9 mouse cellular contexts compared by ENCODE assay signal in the genomic region with DNA sequence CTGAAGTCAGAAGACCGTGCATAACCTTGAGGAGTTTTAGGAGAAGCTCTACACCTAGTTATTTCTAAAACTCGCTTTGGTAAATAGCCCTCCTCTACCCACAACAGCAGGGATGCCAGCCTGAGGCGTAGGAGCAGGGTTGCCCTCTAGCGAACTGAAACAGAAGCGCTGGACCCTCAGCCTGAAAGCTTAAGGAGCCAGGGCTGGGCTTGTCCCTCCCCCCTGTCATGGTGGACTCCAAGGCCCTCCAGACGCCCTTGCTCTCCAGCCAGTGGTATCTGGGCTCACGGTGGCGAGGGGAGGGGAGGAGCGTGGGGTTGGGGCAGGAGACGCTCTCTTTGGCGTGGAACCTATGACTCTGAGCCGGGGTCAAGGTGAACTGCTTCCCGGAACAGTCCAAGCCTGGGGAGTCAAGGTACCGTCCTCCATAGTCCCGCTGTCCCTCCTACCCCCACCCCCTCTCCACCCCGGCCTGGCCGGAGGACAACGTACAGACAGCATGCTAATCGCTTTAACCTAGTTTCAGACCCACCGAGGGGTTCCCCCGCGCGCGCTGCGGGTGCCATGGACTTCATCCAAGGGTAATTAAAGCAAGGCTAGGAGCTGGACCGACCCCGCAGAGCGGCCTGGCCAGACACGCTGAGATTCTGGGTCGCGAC. TPM values are rescaled to one million over a fixed set of nuclear protein-coding genes. Genes with fewer than 3 reads are reported as not detected.
A peak's percentile ranks its signal among the peaks of the same experiment; 100 is the strongest.
DNase-seq lines count a peak whose midpoint lies in the region; ATAC-seq and TF ChIP-seq lines count a peak whose summit lies in the region.
"Had no signal": no experiment of that assay in that cellular context is flagged by ENCODE, and none has a peak within 500 bp of the region (broad histone marks: within the 10 kb centered on the region; RNA-seq: fewer than 3 reads in every experiment).

No protein-coding gene starts in this region.

- ATAC-seq in forebrain, postnatal 0 days, result peak; percentile 72
- peak; percentile 54; the same call in 1 of the 2 replicates for ATAC-seq in midbrain, embryonic 14.5 days (ENCODE audit: low FRiP score, low TSS enrichment)

- H3K9me3 ChIP-seq in forebrain, postnatal 0 days (ENCODE audit: low read length), result no peaks in the 10 kb centered on the region
- no peaks in the 10 kb centered on the region for H3K9me3 ChIP-seq in midbrain, embryonic 14.5 days (ENCODE audit: control insufficient read depth, low read length)

- H3K4me1 ChIP-seq in cortical plate, adult 2 months (ENCODE audit: control insufficient read depth, insufficient read depth, low read length), result no peaks in the 10 kb centered on the region
- peaks cover 4% of the 10 kb centered on the region; the same call in 1 of the 2 replicates for H3K4me1 ChIP-seq in forebrain, postnatal 0 days (ENCODE audit: insufficient read depth)
- H3K4me1 ChIP-seq in midbrain, embryonic 14.5 days (ENCODE audit: control insufficient read depth, insufficient read depth, low read length), result peaks cover 12% of the 10 kb centered on the region
- H3K4me1 ChIP-seq in kidney, adult 2 months (ENCODE audit: control insufficient read depth, insufficient read depth, low read length), result no peaks in the 10 kb centered on the region

- no peak for DNase-seq in layer of hippocampus, adult 2 months (ENCODE audit: low spot score in 2 of 2)
- DNase-seq in layer of hippocampus, adult 9-10 months (ENCODE audit: low spot score), result no peak
- DNase-seq in forebrain, postnatal 0 days, result no peak
- peak; percentile 74 for DNase-seq in midbrain, embryonic 14.5 days
- no peak for DNase-seq in adipocyte (ENCODE audit: low spot score)
- no peak for DNase-seq in urinary bladder, postnatal 10 days (ENCODE audit: low spot score)
- no peak for DNase-seq in kidney, adult 2 months

- H3K9ac ChIP-seq in forebrain, postnatal 0 days, result no peak overlapping the region
- no peak overlapping the region for H3K9ac ChIP-seq in midbrain, embryonic 14.5 days (replicated peaks; ENCODE audit: low read length)

- H3K27ac ChIP-seq in layer of hippocampus, adult 2 months, result no peak overlapping the region
- H3K27ac ChIP-seq in cortical plate, adult 2 months (ENCODE audit: insufficient read depth, low read length), result no peak overlapping the region
- no peak overlapping the region for H3K27ac ChIP-seq in forebrain, postnatal 0 days (ENCODE audit: low read depth, low read length)
- H3K27ac ChIP-seq in midbrain, embryonic 14.5 days (replicated peaks; ENCODE audit: low read depth, low read length), result no peak overlapping the region
- no peak overlapping the region for H3K27ac ChIP-seq in kidney, adult 2 months (ENCODE audit: insufficient read depth, low read depth, low read length)

- TF ChIP-seq POLR2A in cortical plate, adult 2 months (IDR thresholded peaks at IDR 0.05; ENCODE audit: extremely low read depth, insufficient read depth, low read length), result no peak
- TF ChIP-seq POLR2A in kidney, adult 2 months (IDR thresholded peaks at IDR 0.05; ENCODE audit: low read depth, low read length), result no peak

- under 1% methylated on average over 31 of the region's 31 CpGs for WGBS in forebrain, postnatal 0 days
- under 1% methylated on average over 31 of the region's 31 CpGs for WGBS in midbrain, embryonic 14.5 days
- WGBS in kidney, adult 2 months, result 2% methylated on average over 31 of the region's 31 CpGs

- H3K4me2 ChIP-seq in forebrain, postnatal 0 days (ENCODE audit: low read depth), result peak overlapping the region; percentile 37
- peak overlapping the region; percentile 46 for H3K4me2 ChIP-seq in midbrain, embryonic 14.5 days (ENCODE audit: low read length)

- TF ChIP-seq CTCF in layer of hippocampus, adult 2 months (conservative IDR thresholded peaks at IDR 0.05), result peak; percentile 72
- TF ChIP-seq CTCF in cortical plate, adult 2 months (IDR thresholded peaks at IDR 0.05; ENCODE audit: extremely low read depth, insufficient read depth, low read length), result peak; percentile 25; the same call in 1 of the 2 replicates
- TF ChIP-seq CTCF in forebrain, postnatal 0 days (IDR thresholded peaks at IDR 0.05; ENCODE audit: low read depth), result peak; percentile 58; the same call in 1 of the 2 replicates
- no peak for TF ChIP-seq CTCF in kidney, adult 2 months (conservative IDR thresholded peaks at IDR 0.05; ENCODE audit: insufficient read depth, insufficient read length, low read depth, low read length)

- no peaks in the 10 kb centered on the region for H3K36me3 ChIP-seq in forebrain, postnatal 0 days (ENCODE audit: insufficient read depth)
- H3K36me3 ChIP-seq in midbrain, embryonic 14.5 days (ENCODE audit: control insufficient read depth, insufficient read depth, low read length), result no peaks in the 10 kb centered on the region
- H3K36me3 ChIP-seq in kidney, adult 2 months (ENCODE audit: control insufficient read depth, insufficient read depth, low read length), result no peaks in the 10 kb centered on the region

- peaks cover 87% of the 10 kb centered on the region for H3K27me3 ChIP-seq in forebrain, postnatal 0 days (ENCODE audit: insufficient read depth, low read length)
- peaks cover 97% of the 10 kb centered on the region for H3K27me3 ChIP-seq in midbrain, embryonic 14.5 days (ENCODE audit: control insufficient read depth, insufficient read depth, low read length)
- no peaks in the 10 kb centered on the region for H3K27me3 ChIP-seq in kidney, adult 2 months (replicated peaks; ENCODE audit: control insufficient read depth, insufficient read depth, low read length)

- H3K4me3 ChIP-seq in layer of hippocampus, adult 2 months, result peak overlapping the region; percentile 36; the same call in 1 of the 2 replicates
- H3K4me3 ChIP-seq in cortical plate, adult 2 months (ENCODE audit: insufficient read depth, low read length), result no peak overlapping the region
- H3K4me3 ChIP-seq in forebrain, postnatal 0 days (ENCODE audit: low read depth, low read length), result peak overlapping the region; percentile 12
- H3K4me3 ChIP-seq in midbrain, embryonic 14.5 days (replicated peaks; ENCODE audit: low read depth, low read length), result peak overlapping the region; percentile 12
- no peak overlapping the region for H3K4me3 ChIP-seq in kidney, adult 2 months (ENCODE audit: insufficient read depth, low read depth, low read length)

RNA-seq across cellular contexts. Expression of a gene that starts 2.7 kb away (rescaled TPM):
- not detected for total RNA-seq in layer of hippocampus, adult 2 months (2021)
- not detected in 2 replicates for polyA plus RNA-seq in cortical plate, adult 2 months (2012; rRNA removed)
- total RNA-seq in forebrain, postnatal 0 days (2014; rRNA removed), result not detected in 2 replicates
- not detected in 2 replicates for polyA plus RNA-seq in forebrain, postnatal 0 days (2015; fragmentation: Nextera tagmentation; extraction: Ambion mirVana)
- 0.64 and 2.1 TPM in 2 replicates for polyA plus RNA-seq in midbrain, embryonic 14.5 days (2014; fragmentation: Nextera tagmentation; extraction: Ambion mirVana)
- not detected in 2 replicates for polyA plus RNA-seq in kidney, adult 2 months (2012; rRNA removed)
- total RNA-seq: layer of hippocampus, postnatal 36 days had no signal

Comparison
In these comparisons a context has a peak if more than half of its experiments do, and no peak if none do; other contexts are left out.
1. H3K4me3 ChIP-seq: peak in layer of hippocampus, adult 2 months (single experiment), forebrain, postnatal 0 days (single experiment) and midbrain, embryonic 14.5 days (single experiment); none in cortical plate, adult 2 months (single experiment) and kidney, adult 2 months (single experiment).